Mouse (Mus musculus) limb, embryonic 11.5 days (tissue): ENCODE data around the gene Nphs1. TPM values are rescaled to one million over a fixed set of nuclear protein-coding genes. Genes with fewer than 3 reads are reported as not detected.
A peak's percentile ranks its signal among the peaks of the same experiment; 100 is the strongest.

Source experiments
- ATAC-seq: fragments of 200-750 bp; cut with Nextera tagmentation; 2 replicates; pipeline ENCODE4 v1.8.0; 2017; ENCODE audit warnings: low read depth; ENCODE audit not compliant: insufficient number of reproducible peaks, low FRiP score, low TSS enrichment
- DNase-seq: peaks from one replicate; pipeline ENCODE4 v3.0.0-alpha.2; 2015; ENCODE audit warnings: low spot score
- H3K27ac ChIP-seq: fragments of 300-500 bp; sonication (generic); replicated peaks from 2 replicates; pipeline ENCODE4 v1.5.1; 2014; ENCODE audit warnings: low read depth, mild to moderate bottlenecking, low read length
- H3K27me3 ChIP-seq: fragments of 300-500 bp; sonication (generic); 2 replicates; pipeline ENCODE4 v1.6.1; 2014; ENCODE audit warnings: mild to moderate bottlenecking, low read length, mixed read lengths; ENCODE audit not compliant: control insufficient read depth, insufficient read depth
- H3K36me3 ChIP-seq: fragments of 300-500 bp; sonication (generic); 2 replicates; pipeline ENCODE4 v1.6.1; 2014; ENCODE audit warnings: mild to moderate bottlenecking, low read length, moderate library complexity, mixed read lengths; ENCODE audit not compliant: control insufficient read depth, insufficient read depth
- H3K4me1 ChIP-seq: fragments of 300-500 bp; sonication (generic); 2 replicates; pipeline ENCODE4 v1.6.1; 2014; ENCODE audit warnings: low read length, mixed read lengths; ENCODE audit not compliant: control insufficient read depth, insufficient read depth
- H3K4me2 ChIP-seq: fragments of 300-500 bp; sonication (generic); 2 replicates; pipeline ENCODE4 v1.6.1; 2014; ENCODE audit warnings: low read depth, mild to moderate bottlenecking, moderate library complexity; ENCODE audit not compliant: severe bottlenecking
- H3K4me3 ChIP-seq: fragments of 300-500 bp; sonication (generic); 2 replicates; pipeline ENCODE4 v1.5.1; 2014; ENCODE audit warnings: low read depth, low read length
- H3K9ac ChIP-seq: fragments of 300-500 bp; sonication (generic); 2 replicates; pipeline ENCODE4 v1.6.1; 2014; ENCODE audit warnings: mild to moderate bottlenecking, low read length
- H3K9me3 ChIP-seq: fragments of 300-500 bp; sonication (generic); 2 replicates; pipeline ENCODE4 v1.6.1; 2016; ENCODE audit warnings: low read length; ENCODE audit not compliant: control insufficient read depth
- WGBS: fragments of 180-500 bp; shearing (Covaris S2); extraction: QIAGEN DNeasy Blood & Tissue Kit; methylation state at CpG from one replicate; pipeline ENCODE4 v1.1.7; 2014; 5-methylcytosine and 5-hydroxymethylcytosine counted together
- polyA plus RNA-seq: library from polyadenylated mRNA; unstranded; fragments of >200 nt; fragmentation: Nextera tagmentation; extraction: Ambion mirVana; gene quantifications from 2 replicates; pipeline ENCODE4 v1.2.1, GENCODE M21; 2014

Nphs1 gene
- polyA plus RNA-seq, 1 experiment from 2014 or later, result 0.15 TPM

- no peak overlapping the region for H3K4me3 ChIP-seq
- 83% methylated on average over 3 of the region's 3 CpGs for WGBS
- peaks cover 20% of the 10 kb centered on the region for H3K27me3 ChIP-seq
- DNase-seq, result no peak
- no peaks in the 10 kb centered on the region; the same call in 1 of the 2 replicates for H3K4me1 ChIP-seq
- H3K27ac ChIP-seq, result no peak overlapping the region
- no peak overlapping the region for H3K4me2 ChIP-seq
- no peak overlapping the region for H3K9ac ChIP-seq
- no peak for ATAC-seq
- no peaks in the 10 kb centered on the region for H3K36me3 ChIP-seq
- H3K9me3 ChIP-seq, result no peaks in the 10 kb centered on the region
These were observed 37.4 kb upstream of the Nphs1 start for GRCm38 (mm10) chr7:30420673-30421072.

GRCm38 (mm10) chr7:30421175-30421889 is 36.8 kb upstream of the Nphs1 start, which contains the start of gene Nfkbid:
Nfkbid (plus strand) TSS chr7:30421732.
- peaks cover 20% of the 10 kb centered on the region for H3K27me3 ChIP-seq

GRCm38 (mm10) chr7:30421890-30422435 is 36.2 kb upstream of the Nphs1 start:
- WGBS, result under 1% methylated on average over 45 of the region's 45 CpGs
- DNase-seq (peak; percentile 86), ATAC-seq (peak; percentile 71)
- Histone ChIP-seq H3K4me1 (no peaks in the 10 kb centered on the region; the same call in 1 of the 2 replicates), H3K27me3 (peaks cover 20% of the 10 kb centered on the region), H3K9me3 (no peaks in the 10 kb centered on the region), H3K9ac (peak overlapping the region; percentile 55), H3K4me3 (peak overlapping the region; percentile 46), H3K27ac (no peak overlapping the region; the same call in 1 of the 2 replicates), H3K4me2 (peak overlapping the region; percentile 96), H3K36me3 (no peaks in the 10 kb centered on the region)

More at GRCm38 (mm10) chr7:30421175-30421889, 36.8 kb upstream of the Nphs1 start, which contains the start of gene Nfkbid:
- no peaks in the 10 kb centered on the region for H3K36me3 ChIP-seq
- no peaks in the 10 kb centered on the region for H3K9me3 ChIP-seq
- WGBS, result 12% methylated on average over 31 of the region's 31 CpGs
- peak within 1 kb of the TSS; percentile 96 for H3K4me2 ChIP-seq
- H3K9ac ChIP-seq, result peak within 1 kb of the TSS; percentile 55
- ATAC-seq (no peak), DNase-seq (peak; percentile 45)
- no peak within 1 kb of the TSS; the same call in 1 of the 2 replicates for H3K27ac ChIP-seq
- peak within 1 kb of the TSS; percentile 46 for H3K4me3 ChIP-seq
- H3K4me1 ChIP-seq, result no peaks in the 10 kb centered on the region; the same call in 1 of the 2 replicates

- DNase-seq, result no peak
- H3K27me3 ChIP-seq, result peaks cover 20% of the 10 kb centered on the region
- H3K9me3 ChIP-seq, result no peaks in the 10 kb centered on the region
- peak overlapping the region; percentile 55; the same call in 1 of the 2 replicates for H3K9ac ChIP-seq
- 16% methylated on average over 9 of the region's 9 CpGs for WGBS
- peak overlapping the region; percentile 46 for H3K4me3 ChIP-seq
- H3K36me3 ChIP-seq, result no peaks in the 10 kb centered on the region
- H3K4me2 ChIP-seq, result peak overlapping the region; percentile 96
- no peak for ATAC-seq
- no peaks in the 10 kb centered on the region; the same call in 1 of the 2 replicates for H3K4me1 ChIP-seq
- no peak overlapping the region for H3K27ac ChIP-seq
These were observed 35.6 kb upstream of the Nphs1 start for GRCm38 (mm10) chr7:30422560-30422959.

GRCm38 (mm10) chr7:30423071-30423641 is 35.0 kb upstream of the Nphs1 start:
- Histone ChIP-seq H3K9ac (no peak overlapping the region), H3K4me1 (no peaks in the 10 kb centered on the region; the same call in 1 of the 2 replicates), H3K27ac (no peak overlapping the region), H3K9me3 (no peaks in the 10 kb centered on the region), H3K36me3 (no peaks in the 10 kb centered on the region), H3K4me3 (peak overlapping the region; percentile 46), H3K27me3 (peaks cover 20% of the 10 kb centered on the region), H3K4me2 (peak overlapping the region; percentile 96)
- ATAC-seq (no peak), DNase-seq (no peak)
- WGBS, result 47% methylated on average over 23 of the region's 23 CpGs

- DNase-seq (no peak), ATAC-seq (no peak)
- Histone ChIP-seq H3K36me3 (no peaks in the 10 kb centered on the region), H3K9ac (no peak overlapping the region), H3K4me3 (no peak overlapping the region), H3K27ac (no peak overlapping the region), H3K4me1 (no peaks in the 10 kb centered on the region), H3K27me3 (no peaks in the 10 kb centered on the region), H3K9me3 (no peaks in the 10 kb centered on the region), H3K4me2 (no peak overlapping the region)
These were observed 28.8 kb upstream of the Nphs1 start for GRCm38 (mm10) chr7:30429327-30429726.

GRCm38 (mm10) chr7:30430191-30430590 is 27.9 kb upstream of the Nphs1 start:
- Histone ChIP-seq H3K4me2 (no peak overlapping the region), H3K4me1 (no peaks in the 10 kb centered on the region), H3K4me3 (no peak overlapping the region), H3K36me3 (no peaks in the 10 kb centered on the region; the same call in 1 of the 2 replicates), H3K27me3 (peaks cover 1% of the 10 kb centered on the region; the same call in 1 of the 2 replicates), H3K9ac (no peak overlapping the region), H3K9me3 (no peaks in the 10 kb centered on the region), H3K27ac (no peak overlapping the region)
- no peak for DNase-seq
- no peak for ATAC-seq
- 50% methylated on average over 2 of the region's 2 CpGs for WGBS

- no peak for ATAC-seq
These were observed 26.3 kb upstream of the Nphs1 start for GRCm38 (mm10) chr7:30431793-30432192.

More at GRCm38 (mm10) chr7:30431793-30432192, 26.3 kb upstream of the Nphs1 start:
- no peaks in the 10 kb centered on the region for H3K4me1 ChIP-seq
- H3K9me3 ChIP-seq, result no peaks in the 10 kb centered on the region
- H3K36me3 ChIP-seq, result no peaks in the 10 kb centered on the region; the same call in 1 of the 2 replicates
- no peak overlapping the region for H3K4me2 ChIP-seq
- H3K9ac ChIP-seq, result no peak overlapping the region
- no peak overlapping the region for H3K27ac ChIP-seq
- no peak overlapping the region for H3K4me3 ChIP-seq
- H3K27me3 ChIP-seq, result peaks cover 8% of the 10 kb centered on the region
- 15% methylated on average over 3 of the region's 3 CpGs for WGBS
- DNase-seq, result peak; percentile 50
